Mouse (Mus musculus) kidney, postnatal 36 days (tissue): ENCODE data around the gene Bard1.
A peak's percentile ranks its signal among the peaks of the same experiment; 100 is the strongest.

ENCODE experiments used
- DNase-seq, 2 experiments: peaks; one replicate each; pipeline ENCODE4 v3.0.0; 2021 to 2022; ENCODE audit warnings: mixed read lengths in 2 of 2

Bard1 gene

GRCm38 (mm10) chr1:71102344-71103173 is at the start of gene Bard1:
Bard1 (minus strand) TSS chr1:71103146.
- peak; percentile 97 to 98 for DNase-seq

GRCm38 (mm10) chr1:71127171-71127570 is 24.2 kb upstream of the Bard1 start:
- no peak for DNase-seq

- no peak for DNase-seq
Measured at GRCm38 (mm10) chr1:71118511-71118910, 15.6 kb upstream of the Bard1 start.

GRCm38 (mm10) chr1:71117253-71117652 is 14.3 kb upstream of the Bard1 start:
- DNase-seq: no peak

- DNase-seq: no peak
Measured at GRCm38 (mm10) chr1:71115781-71116180, 12.8 kb upstream of the Bard1 start.

GRCm38 (mm10) chr1:71109858-71110257 is 6.9 kb upstream of the Bard1 start:
- no peak for DNase-seq

GRCm38 (mm10) chr1:71106127-71106526 is 3.2 kb upstream of the Bard1 start:
- DNase-seq: no peak

- DNase-seq: no peak
Measured at GRCm38 (mm10) chr1:71105724-71106123, 2.8 kb upstream of the Bard1 start.

- DNase-seq: peak in 1 of 2 experiments; percentile 6
Measured at GRCm38 (mm10) chr1:71103174-71103864, 373 bp upstream of the Bard1 start.

GRCm38 (mm10) chr1:71101369-71101970 is 1.5 kb downstream of the Bard1 start:
- DNase-seq: no peak

- DNase-seq: no peak
Measured at GRCm38 (mm10) chr1:71100591-71101368, 2.2 kb downstream of the Bard1 start.

GRCm38 (mm10) chr1:71099945-71100515 is 2.9 kb downstream of the Bard1 start:
- no peak for DNase-seq

GRCm38 (mm10) chr1:71096031-71096430 is 6.9 kb downstream of the Bard1 start:
- no peak for DNase-seq

GRCm38 (mm10) chr1:71095211-71095805 is 7.6 kb downstream of the Bard1 start:
- no peak for DNase-seq

GRCm38 (mm10) chr1:71075651-71076050 is 27.3 kb downstream of the Bard1 start:
- DNase-seq: peak in 1 of 2 experiments; percentile 4

- no peak for DNase-seq
Measured at GRCm38 (mm10) chr1:71070771-71071170, 32.2 kb downstream of the Bard1 start.

GRCm38 (mm10) chr1:71068728-71069304 is 34.1 kb downstream of the Bard1 start:
- DNase-seq: no peak

- no peak for DNase-seq
Measured at GRCm38 (mm10) chr1:71063885-71064492, 39.0 kb downstream of the Bard1 start.

- DNase-seq: no peak
Measured at GRCm38 (mm10) chr1:71056143-71056542, 46.8 kb downstream of the Bard1 start.

GRCm38 (mm10) chr1:71055454-71055853 is 47.5 kb downstream of the Bard1 start:
- no peak for DNase-seq

GRCm38 (mm10) chr1:71052756-71053155 is 50.2 kb downstream of the Bard1 start:
- DNase-seq: no peak
